Mouse (Mus musculus) lung, adult 2 months (tissue): ENCODE results near the gene Mon1a. TPM values are rescaled to one million over a fixed set of nuclear protein-coding genes. Genes with fewer than 3 reads are reported as not detected.

ENCODE experiments used
- DNase-seq: peaks from one replicate; pipeline ENCODE4 v3.0.0; 2022
- H3K4me1 ChIP-seq: fragments of 200-500 bp; 2 replicates; pipeline ENCODE4 v1.6.1; 2011; ENCODE audit warnings: low read length; ENCODE audit not compliant: control insufficient read depth, insufficient read depth
- H3K4me3 ChIP-seq: fragments of 200-500 bp; replicated peaks from 2 replicates; pipeline ENCODE3; 2011; ENCODE audit warnings: low read depth, mild to moderate bottlenecking, control low read depth, low read length; ENCODE audit errors: extremely low read depth
- CTCF ChIP-seq: fragments of 200-500 bp; IDR thresholded peaks from 2 replicates; pipeline ENCODE4 v1.5.1; 2011; ENCODE audit warnings: mild to moderate bottlenecking, low read length, control low read depth; ENCODE audit not compliant: insufficient read depth
- POLR2A ChIP-seq: fragments of 200-500 bp; IDR thresholded peaks from 2 replicates; pipeline ENCODE4 v1.6.1; 2011; ENCODE audit warnings: low read depth, mild to moderate bottlenecking, control low read depth, low read length, borderline replicate concordance; ENCODE audit errors: extremely low read depth
- WGBS: fragments of 180-500 bp; shearing (Covaris S2); methylation state at CpG from one replicate; pipeline ENCODE4 v1.1.7; 2018; 5-methylcytosine and 5-hydroxymethylcytosine counted together
- polyA plus RNA-seq: library from polyadenylated mRNA; depleted of rRNA; stranded (reverse); fragments of >200 nt; gene quantifications from 2 replicates; pipeline ENCODE4 v1.2.3, GENCODE M21; 2012

Gene Mon1a
- polyA plus RNA-seq, 1 experiment = 29.4 TPM

GRCm38 (mm10) chr9:107888267-107888850 lies 408 bp downstream of the Mon1a start:
- H3K4me1 ChIP-seq = no peaks in the 10 kb centered on the region
- WGBS = 0% methylated on average over 18 of the region's 18 CpGs
- TF ChIP-seq POLR2A = no peak
- peak; percentile 30 for DNase-seq
- H3K4me3 ChIP-seq = peak overlapping the region; percentile 75

DNA sequence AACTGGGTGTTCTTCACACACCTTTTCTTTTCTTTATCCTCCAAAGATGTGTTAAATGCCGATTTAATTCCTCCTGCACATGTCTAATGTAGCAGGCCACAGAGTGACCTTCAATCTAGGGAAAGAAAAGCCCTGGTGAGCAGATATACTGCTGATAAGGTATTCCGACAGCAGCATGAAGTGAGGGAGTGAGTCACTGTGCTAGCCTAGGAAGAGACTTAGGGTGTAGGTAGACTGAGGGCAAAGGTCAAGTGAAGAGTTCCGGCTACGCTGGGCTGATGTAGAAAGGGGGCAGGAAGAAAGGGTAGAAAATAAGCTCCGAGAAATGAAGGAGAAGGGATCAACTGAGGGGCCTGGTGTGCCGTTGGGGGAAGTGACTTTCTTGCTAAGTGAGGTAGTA lies 2.3 kb downstream of the Mon1a start:
- WGBS = 74% methylated on average over 6 of the region's 6 CpGs
- no peak overlapping the region for H3K4me3 ChIP-seq
- DNase-seq = no peak
- H3K4me1 ChIP-seq = no peaks in the 10 kb centered on the region
- TF ChIP-seq CTCF (no peak), POLR2A (no peak)

- no peak for DNase-seq
- Histone ChIP-seq H3K4me3 (no peak overlapping the region), H3K4me1 (no peaks in the 10 kb centered on the region)
- TF ChIP-seq POLR2A (no peak), CTCF (peak; percentile 46; the same call in 1 of the 2 replicates)
- WGBS = 100% methylated on average over 1 of the region's 1 CpGs
Observed at GRCm38 (mm10) chr9:107891023-107891422, 3.1 kb downstream of the Mon1a start.

DNA sequence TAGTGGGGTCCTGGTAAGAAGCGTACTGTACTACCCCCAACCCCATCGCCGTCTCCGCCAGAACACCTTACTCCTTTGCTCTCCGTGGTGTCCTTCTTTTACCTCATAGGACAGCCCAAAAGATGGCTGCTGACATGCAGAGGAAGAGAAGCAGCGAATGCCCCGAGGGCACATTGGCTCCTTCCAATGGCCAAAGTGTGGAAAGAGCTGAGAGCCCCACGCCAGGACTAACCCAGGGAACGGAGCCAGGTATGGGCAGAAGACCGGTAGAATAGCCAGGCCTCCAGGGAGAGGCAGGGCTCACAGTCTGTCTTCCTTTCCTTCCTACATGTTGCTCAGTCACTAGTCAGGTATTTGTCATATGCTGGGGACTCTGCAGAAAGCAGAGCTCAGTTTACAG lies 10.6 kb downstream of the Mon1a start:
- Histone ChIP-seq H3K4me1 (no peaks in the 10 kb centered on the region), H3K4me3 (no peak overlapping the region)
- TF ChIP-seq POLR2A (no peak), CTCF (no peak)
- DNase-seq = no peak
- 89% methylated on average over 10 of the region's 10 CpGs for WGBS

- Histone ChIP-seq H3K4me3 (no peak overlapping the region), H3K4me1 (no peaks in the 10 kb centered on the region)
- no peak for DNase-seq
- TF ChIP-seq CTCF = no peak
- no peak for TF ChIP-seq POLR2A
- WGBS = 80% methylated on average over 12 of the region's 12 CpGs
Observed at GRCm38 (mm10) chr9:107899855-107900254, 11.9 kb downstream of the Mon1a start.

DNA sequence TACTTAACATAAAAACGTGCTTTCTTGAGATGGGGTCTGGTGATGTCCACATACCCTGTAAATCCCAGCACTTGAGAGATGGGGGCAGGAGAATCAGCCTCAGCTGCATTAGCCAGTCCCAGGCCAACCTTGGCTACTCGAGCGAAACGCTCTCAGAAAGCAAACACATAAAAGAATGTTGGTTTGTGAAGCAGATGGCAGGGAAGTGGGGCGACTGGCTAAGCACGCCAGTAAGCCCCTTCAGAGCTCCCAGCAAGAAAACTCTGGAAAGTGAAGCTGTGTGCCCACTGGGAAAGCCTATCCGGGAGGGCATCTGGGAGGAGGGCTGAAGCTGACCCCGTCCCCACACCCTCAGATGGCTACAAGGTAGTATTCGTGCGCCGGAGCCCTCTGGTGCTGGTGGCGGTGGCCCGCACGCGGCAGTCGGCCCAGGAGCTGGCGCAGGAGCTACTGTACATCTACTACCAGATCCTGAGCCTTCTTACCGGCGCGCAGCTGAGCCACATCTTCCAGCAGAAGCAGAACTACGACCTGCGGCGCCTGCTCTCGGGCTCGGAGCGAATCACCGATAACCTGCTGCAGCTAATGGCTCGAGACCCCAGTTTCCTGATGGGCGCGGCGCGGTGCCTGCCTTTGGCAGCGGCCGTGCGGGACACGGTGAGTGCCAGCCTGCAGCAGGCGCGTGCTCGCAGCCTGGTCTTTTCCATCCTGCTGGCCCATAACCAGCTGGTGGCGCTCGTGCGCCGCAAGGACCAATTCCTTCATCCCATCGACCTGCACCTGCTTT lies 13.1 kb downstream of the Mon1a start:
- Histone ChIP-seq H3K4me1 (no peaks in the 10 kb centered on the region), H3K4me3 (no peak overlapping the region)
- 51% methylated on average over 44 of the region's 44 CpGs for WGBS
- DNase-seq = peak; percentile 61
- no peak for TF ChIP-seq POLR2A
- peak; percentile 50; the same call in 1 of the 2 replicates for TF ChIP-seq CTCF

- 58% methylated on average over 17 of the region's 17 CpGs for whole genome bisulfite sequencing
- Histone ChIP-seq H3K4me3 (no peak overlapping the region), H3K4me1 (no peaks in the 10 kb centered on the region)
- no peak for DNase-seq
- TF ChIP-seq CTCF = no peak
- TF ChIP-seq POLR2A = no peak
Observed at GRCm38 (mm10) chr9:107901627-107901914, 13.6 kb downstream of the Mon1a start.

- Histone ChIP-seq H3K4me3 (no peak overlapping the region), H3K4me1 (no peaks in the 10 kb centered on the region; the same call in 1 of the 2 replicates)
- peak; percentile 79 for DNase-seq
- WGBS = 1% methylated on average over 4 of the region's 4 CpGs
- no peak for TF ChIP-seq POLR2A
- TF ChIP-seq CTCF = peak; percentile 96
Observed at GRCm38 (mm10) chr9:107904726-107905125, 16.8 kb downstream of the Mon1a start.

DNA sequence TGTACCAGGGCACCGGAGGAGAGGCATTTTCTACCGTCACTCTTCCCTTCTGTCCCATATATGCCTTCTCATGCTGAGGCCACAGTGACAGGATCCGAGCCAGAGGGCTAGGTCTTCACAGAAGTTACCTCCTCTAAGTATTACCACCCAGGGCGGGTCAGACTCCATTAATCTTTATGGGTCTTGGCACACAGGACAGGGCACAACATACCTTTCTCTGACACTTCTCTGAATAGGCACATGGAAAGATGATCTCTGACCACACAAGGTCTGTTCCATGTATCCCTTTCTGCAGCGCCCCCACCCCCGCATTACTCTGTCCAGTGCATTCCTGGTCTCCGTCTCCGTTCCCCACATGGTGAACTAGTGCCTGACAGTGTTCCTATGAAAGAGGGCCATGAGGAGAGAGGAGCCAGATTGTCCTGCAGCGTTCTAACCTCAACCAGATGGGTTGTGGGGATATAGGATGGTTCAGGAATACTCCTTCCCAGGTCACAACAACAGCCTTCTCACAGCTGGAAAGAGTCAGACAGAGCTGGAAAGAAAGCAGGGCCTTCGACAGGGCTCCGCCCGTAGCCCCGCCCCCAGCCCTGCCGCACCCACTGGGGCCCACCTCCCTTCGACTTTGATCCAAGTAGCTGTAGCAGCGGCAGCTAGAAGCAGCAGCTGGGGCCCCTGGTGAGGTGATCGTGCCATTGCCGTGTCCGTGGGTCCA lies 18.5 kb downstream of the Mon1a start, which contains the start of gene Mst1r:
Mst1r (plus strand) TSS at position 622 of the 715 bp plus-strand sequence.
- 23% methylated on average over 19 of the region's 19 CpGs for WGBS
- TF ChIP-seq CTCF (no peak), POLR2A (peak; percentile 37; the same call in 1 of the 2 replicates)
- H3K4me3 ChIP-seq = peak within 1 kb of the TSS; percentile 55
- H3K4me1 ChIP-seq = no peaks in the 10 kb centered on the region; the same call in 1 of the 2 replicates
- DNase-seq = peak; percentile 63
